8 mouse cellular contexts compared by ENCODE assay signal in the genomic region with DNA sequence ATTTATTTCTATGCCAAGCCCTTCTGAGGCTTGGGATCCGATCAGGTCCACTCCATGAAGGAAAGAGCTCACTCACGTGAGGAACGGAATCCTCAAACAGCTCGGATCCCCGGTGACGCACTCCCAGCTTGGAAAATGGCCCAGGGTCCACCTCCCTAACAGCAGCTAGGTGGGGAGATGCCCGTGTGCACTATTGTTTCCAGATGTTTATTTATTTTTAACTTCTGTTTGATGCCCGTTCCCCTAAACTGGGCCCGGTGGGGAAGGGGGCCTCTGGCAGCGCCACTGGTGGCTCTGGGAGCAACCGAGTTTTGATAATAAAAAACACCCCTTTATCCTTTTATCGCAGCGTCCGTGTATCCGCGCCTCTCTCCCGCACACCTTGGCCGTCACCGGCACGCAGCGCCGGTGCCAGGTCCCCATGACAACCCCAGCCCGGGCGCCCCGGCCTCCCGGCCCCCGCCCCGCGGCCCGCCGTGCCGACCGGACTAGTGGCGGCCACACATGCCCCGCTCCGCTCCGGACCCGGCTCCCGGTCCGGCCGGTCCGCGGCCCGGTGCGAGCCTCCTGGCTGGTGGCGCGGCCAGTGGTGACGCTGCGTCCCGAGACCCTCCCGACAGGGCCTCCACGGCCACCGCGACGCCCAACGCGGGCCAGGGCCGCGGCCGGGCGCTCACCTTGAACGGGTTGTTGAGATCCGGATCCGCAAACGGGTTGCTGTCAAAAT. TPM values are rescaled to one million over a fixed set of nuclear protein-coding genes. Genes with fewer than 3 reads are reported as not detected.
A peak's percentile ranks its signal among the peaks of the same experiment; 100 is the strongest.
DNase-seq lines count a peak whose midpoint lies in the region; ATAC-seq and TF ChIP-seq lines count a peak whose summit lies in the region.

No protein-coding gene starts in this region.

- ATAC-seq in intestine, embryonic 16.5 days = peak; percentile 72
- peak; percentile 63 for ATAC-seq in liver, embryonic 11.5 days (replicated peaks; ENCODE audit: low FRiP score)
- peak; percentile 81 for ATAC-seq in midbrain, embryonic 15.5 days (replicated peaks)

- H3K4me1 ChIP-seq in intestine, embryonic 16.5 days (ENCODE audit: control insufficient read depth, insufficient read depth, low read length) = peaks cover 9% of the 10 kb centered on the region; the same call in 1 of the 2 replicates
- peaks cover 9% of the 10 kb centered on the region for H3K4me1 ChIP-seq in liver, embryonic 11.5 days (replicated peaks; ENCODE audit: control insufficient read depth, insufficient read depth, low read length)
- peaks cover 40% of the 10 kb centered on the region for H3K4me1 ChIP-seq in midbrain, embryonic 15.5 days

- peak; percentile 27 for DNase-seq in ovary, postnatal 14 days (ENCODE audit: low spot score)
- no peak for DNase-seq in ovary, postnatal 36 days (ENCODE audit: low spot score)
- DNase-seq in cerebellum, adult 9-11 months = peak; percentile 65
- peak; percentile 78 for DNase-seq in gastrocnemius, adult 2 months
- DNase-seq in liver, embryonic 11.5 days (ENCODE audit: low spot score) = peak; percentile 67
- DNase-seq in urinary bladder, postnatal 14 days (ENCODE audit: low spot score) = peak; percentile 55

- intact Hi-C loops in gastrocnemius, adult 2 months (cut with DNase I) = loop anchor here (1.0 kb wide), 1 partner anchor 74 kb away; the partner anchor contains the start of gene Ap3b1

- under 1% methylated on average over 65 of the region's 65 CpGs for WGBS in intestine, embryonic 16.5 days
- WGBS in liver, embryonic 11.5 days = 1% methylated on average over 65 of the region's 65 CpGs
- WGBS in midbrain, embryonic 15.5 days = under 1% methylated on average over 60 of the region's 65 CpGs

- H3K9ac ChIP-seq in intestine, embryonic 16.5 days (ENCODE audit: low read depth, low read length) = peak overlapping the region; percentile 92
- H3K9ac ChIP-seq in liver, embryonic 11.5 days (ENCODE audit: low read depth, low read length) = peak overlapping the region; percentile 85
- H3K9ac ChIP-seq in midbrain, embryonic 15.5 days = peak overlapping the region; percentile 99

- TF ChIP-seq CTCF in gastrocnemius, adult 2 months (IDR thresholded peaks at IDR 0.05) = no peak

- H3K9me3 ChIP-seq in intestine, embryonic 16.5 days (ENCODE audit: control insufficient read depth, low read length) = no peaks in the 10 kb centered on the region
- no peaks in the 10 kb centered on the region for H3K9me3 ChIP-seq in liver, embryonic 11.5 days (ENCODE audit: control insufficient read depth, low read length)
- no peaks in the 10 kb centered on the region for H3K9me3 ChIP-seq in midbrain, embryonic 15.5 days

- peak overlapping the region; percentile 82 for H3K4me2 ChIP-seq in intestine, embryonic 16.5 days (ENCODE audit: low read depth, low read length)
- H3K4me2 ChIP-seq in liver, embryonic 11.5 days = peak overlapping the region; percentile 63
- H3K4me2 ChIP-seq in midbrain, embryonic 15.5 days = peak overlapping the region; percentile 85

- no peaks in the 10 kb centered on the region for H3K27me3 ChIP-seq in intestine, embryonic 16.5 days (replicated peaks; ENCODE audit: control insufficient read depth, insufficient read depth, low read length)
- no peaks in the 10 kb centered on the region for H3K27me3 ChIP-seq in liver, embryonic 11.5 days (replicated peaks; ENCODE audit: control insufficient read depth, insufficient read depth, low read length)
- no peaks in the 10 kb centered on the region for H3K27me3 ChIP-seq in midbrain, embryonic 15.5 days (replicated peaks)

- H3K27ac ChIP-seq in gastrocnemius, adult 2 months = peak overlapping the region; percentile 95
- peak overlapping the region; percentile 65 for H3K27ac ChIP-seq in intestine, embryonic 16.5 days (ENCODE audit: low read length)
- peak overlapping the region; percentile 59 for H3K27ac ChIP-seq in liver, embryonic 11.5 days (ENCODE audit: low read depth, low read length)
- H3K27ac ChIP-seq in midbrain, embryonic 15.5 days = peak overlapping the region; percentile 92

- H3K36me3 ChIP-seq in intestine, embryonic 16.5 days (ENCODE audit: control insufficient read depth, insufficient read depth, low read length) = no peaks in the 10 kb centered on the region
- no peaks in the 10 kb centered on the region for H3K36me3 ChIP-seq in liver, embryonic 11.5 days (ENCODE audit: control insufficient read depth, insufficient read depth, low read length)
- no peaks in the 10 kb centered on the region for H3K36me3 ChIP-seq in midbrain, embryonic 15.5 days (replicated peaks)

- peak overlapping the region; percentile 99 for H3K4me3 ChIP-seq in gastrocnemius, adult 2 months
- peak overlapping the region; percentile 98 for H3K4me3 ChIP-seq in intestine, embryonic 16.5 days (ENCODE audit: low read length)
- peak overlapping the region; percentile 96 for H3K4me3 ChIP-seq in liver, embryonic 11.5 days (ENCODE audit: low read depth, low read length)
- H3K4me3 ChIP-seq in midbrain, embryonic 15.5 days = peak overlapping the region; percentile 96

RNA-seq across cellular contexts. Expression of gene Scamp1, which starts 1.0 kb away (rescaled TPM):
- total RNA-seq in gastrocnemius, adult 2 months (2021) = 10 to 100 TPM; 16.6 to 20.3 TPM
- 26.9 and 29.1 TPM in 2 replicates for polyA plus RNA-seq in intestine, embryonic 16.5 days (2015; fragmentation: Nextera tagmentation; extraction: Ambion mirVana)
- 16.7 and 20.2 TPM in 2 replicates for polyA plus RNA-seq in liver, embryonic 11.5 days (2014; fragmentation: Nextera tagmentation; extraction: Ambion mirVana)
- 175 and 192 TPM in 2 replicates for polyA plus RNA-seq in midbrain, embryonic 15.5 days (2015; fragmentation: Nextera tagmentation; extraction: Ambion mirVana)
